Mouse (Mus musculus): ENCODE results near the gene 4930524N10Rik. TPM values are rescaled to one million over a fixed set of nuclear protein-coding genes. Genes with fewer than 3 reads are reported as not detected.

Gene 4930524N10Rik
- polyA plus RNA-seq (2015; fragmentation: Illumina TruSeq; extraction: RNeasy Lipid Tissue Mini Kit (QIAGEN cat#74804); ENCODE audit: low read depth, low replicate concordance), result not detected

DNA sequence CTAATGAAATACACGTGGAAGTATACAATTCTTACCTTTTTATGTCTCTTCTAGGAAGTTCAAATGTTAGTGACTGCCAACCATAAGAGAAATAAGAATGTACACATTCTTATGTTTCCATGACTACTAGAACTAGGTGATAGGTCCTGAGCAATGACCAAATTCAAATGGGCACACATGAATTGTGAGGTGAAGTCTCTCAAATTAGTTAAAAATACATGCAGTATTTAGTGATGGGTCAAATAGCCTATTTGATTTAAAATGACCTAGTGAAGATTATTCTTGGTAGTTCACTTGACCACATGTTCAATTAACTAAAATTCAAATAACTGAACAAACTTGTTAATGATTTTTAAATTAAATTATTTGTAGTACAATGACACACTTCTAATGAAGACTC is at the start of gene 4930524N10Rik:
4930524N10Rik (minus strand) TSS at position 101 of the 400 bp plus-strand sequence.

Other genes with a start within 250 kb of the 4930524N10Rik start
- not detected for gene Gm15140, start 222.7 kb downstream of the 4930524N10Rik start, polyA plus RNA-seq (2015; fragmentation: Illumina TruSeq; extraction: RNeasy Lipid Tissue Mini Kit (QIAGEN cat#74804); ENCODE audit: low read depth, low replicate concordance)
- gene Samt4, start 138.6 kb upstream of the 4930524N10Rik start, polyA plus RNA-seq (2015; fragmentation: Illumina TruSeq; extraction: RNeasy Lipid Tissue Mini Kit (QIAGEN cat#74804); ENCODE audit: low read depth, low replicate concordance), result not detected
- gene Samt2, start 236.0 kb upstream of the 4930524N10Rik start, polyA plus RNA-seq (2015; fragmentation: Illumina TruSeq; extraction: RNeasy Lipid Tissue Mini Kit (QIAGEN cat#74804); ENCODE audit: low read depth, low replicate concordance), result not detected

Measured in brain, adult 10 weeks (tissue).